Mouse (Mus musculus) megakaryocyte, embryonic 14.5 days (primary cell): ENCODE results near the gene Tmem170b.

Experiments used
- FLI1 ChIP-seq: IDR thresholded peaks from 2 replicates; pipeline ENCODE4 v1.6.1; 2012; ENCODE audit warnings: low read length, inconsistent platforms, mixed read lengths
- GATA1 ChIP-seq: IDR thresholded peaks from 3 replicates; pipeline ENCODE4 v1.6.1; 2012; ENCODE audit warnings: mixed read lengths, low read length, inconsistent platforms, borderline replicate concordance

GRCm38 (mm10) chr13:41689598-41690045 is 83.9 kb downstream of the Tmem170b start:
- TF ChIP-seq GATA1 = no peak
- no peak for TF ChIP-seq FLI1
